Mouse (Mus musculus): ENCODE data around the gene Pitpna. TPM values are rescaled to one million over a fixed set of nuclear protein-coding genes. Genes with fewer than 3 reads are reported as not detected.

Pitpna gene
- polyA plus RNA-seq, 1 experiment from 2014 or later = 124 TPM

DNA sequence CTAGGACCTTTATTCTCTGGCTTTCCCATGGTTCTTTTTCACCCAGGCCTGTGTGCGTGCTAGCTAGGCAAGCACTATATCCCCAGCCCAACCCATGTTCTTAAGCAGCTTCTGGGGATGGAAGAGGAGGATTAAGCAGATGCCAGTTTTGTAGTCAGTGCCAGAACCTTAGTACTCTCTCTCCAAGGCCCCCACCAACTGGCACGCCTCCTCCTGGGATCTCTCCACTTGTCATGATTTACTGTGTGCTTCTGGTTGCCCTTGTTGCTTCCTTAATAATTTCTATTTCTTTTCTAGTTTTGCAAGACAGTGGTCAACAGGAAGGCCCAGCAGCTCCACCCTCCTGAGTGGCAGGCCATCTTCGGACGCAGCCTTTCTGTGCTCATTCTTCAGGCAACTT is 37.9 kb downstream of the Pitpna start:
- no peak overlapping the region for H3K4me3 ChIP-seq
- no peak overlapping the region for H3K9ac ChIP-seq
- H3K4me2 ChIP-seq = no peak overlapping the region
- peaks cover 66% of the 10 kb centered on the region for H3K36me3 ChIP-seq
- no peaks in the 10 kb centered on the region for H3K9me3 ChIP-seq
- no peak overlapping the region for H3K27ac ChIP-seq (replicated peaks)
- no peaks in the 10 kb centered on the region for H3K27me3 ChIP-seq
- peaks cover 7% of the 10 kb centered on the region for H3K4me1 ChIP-seq (replicated peaks)
- 92% methylated on average over 4 of the region's 4 CpGs for WGBS
- no peak for ATAC-seq (ENCODE audit: low FRiP score, low read depth)

DNA sequence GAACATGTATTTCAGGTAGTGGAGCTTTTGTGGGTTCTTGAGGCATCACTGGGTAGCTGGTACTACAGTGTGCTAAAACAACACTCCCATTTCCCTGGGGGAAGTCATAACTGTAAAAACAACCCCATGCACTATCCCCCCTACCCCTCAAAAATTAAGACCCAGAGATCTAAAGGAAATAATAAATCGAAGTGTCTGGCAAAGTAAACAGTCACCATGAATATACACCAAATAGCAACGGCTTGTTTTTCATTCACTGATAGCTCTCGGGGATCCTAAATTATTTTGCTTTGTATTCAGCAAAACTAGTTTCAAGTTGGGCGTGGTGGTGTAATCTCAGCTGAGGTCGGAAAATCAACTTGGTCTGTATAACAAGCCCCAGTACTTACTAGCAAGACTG is 42.2 kb downstream of the Pitpna start:
- peak overlapping the region; percentile 55 for H3K9ac ChIP-seq
- ATAC-seq (ENCODE audit: low FRiP score, low read depth) = no peak
- H3K9me3 ChIP-seq = no peaks in the 10 kb centered on the region
- WGBS = 17% methylated on average over 5 of the region's 5 CpGs
- H3K27ac ChIP-seq (replicated peaks) = peak overlapping the region; percentile 82
- peak overlapping the region; percentile 80 for H3K4me2 ChIP-seq
- H3K4me1 ChIP-seq (replicated peaks) = peaks cover 21% of the 10 kb centered on the region
- H3K36me3 ChIP-seq = peaks cover 38% of the 10 kb centered on the region
- no peaks in the 10 kb centered on the region for H3K27me3 ChIP-seq
- peak overlapping the region; percentile 63 for H3K4me3 ChIP-seq

DNA sequence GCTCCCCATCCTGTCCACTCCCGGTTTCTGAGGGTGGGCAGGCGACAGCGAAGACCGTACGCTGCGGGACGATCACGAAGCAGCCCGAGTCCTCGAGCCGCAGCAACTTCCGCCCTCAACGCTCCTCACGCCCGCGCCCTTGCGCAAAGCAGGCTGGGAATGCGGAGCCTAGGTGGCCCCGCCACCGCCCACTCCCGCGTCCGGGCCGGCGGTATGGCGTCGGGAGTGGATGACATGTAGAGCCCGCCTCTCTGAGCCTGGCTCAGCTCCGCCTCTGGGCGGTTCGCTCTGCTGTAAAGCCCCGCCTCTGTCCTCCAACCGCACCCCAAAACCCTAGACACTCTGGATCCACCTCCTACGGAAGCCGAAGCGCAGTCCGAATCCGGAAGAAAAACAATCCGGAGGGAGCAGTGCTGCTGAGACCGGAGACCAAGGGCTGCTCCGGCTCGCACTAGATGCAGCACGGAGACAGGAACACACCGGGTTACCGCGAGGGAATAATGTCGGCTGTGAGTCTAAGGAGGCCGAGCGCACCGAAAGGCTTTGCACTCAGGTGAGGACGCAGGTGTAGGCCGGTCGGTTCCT is 42.8 kb downstream of the Pitpna start, which contains the start of gene Inpp5k:
TSS of gene Inpp5k (plus strand) at position 344 of the 585 bp plus-strand sequence.
- WGBS = under 1% methylated on average over 53 of the region's 53 CpGs

DNA sequence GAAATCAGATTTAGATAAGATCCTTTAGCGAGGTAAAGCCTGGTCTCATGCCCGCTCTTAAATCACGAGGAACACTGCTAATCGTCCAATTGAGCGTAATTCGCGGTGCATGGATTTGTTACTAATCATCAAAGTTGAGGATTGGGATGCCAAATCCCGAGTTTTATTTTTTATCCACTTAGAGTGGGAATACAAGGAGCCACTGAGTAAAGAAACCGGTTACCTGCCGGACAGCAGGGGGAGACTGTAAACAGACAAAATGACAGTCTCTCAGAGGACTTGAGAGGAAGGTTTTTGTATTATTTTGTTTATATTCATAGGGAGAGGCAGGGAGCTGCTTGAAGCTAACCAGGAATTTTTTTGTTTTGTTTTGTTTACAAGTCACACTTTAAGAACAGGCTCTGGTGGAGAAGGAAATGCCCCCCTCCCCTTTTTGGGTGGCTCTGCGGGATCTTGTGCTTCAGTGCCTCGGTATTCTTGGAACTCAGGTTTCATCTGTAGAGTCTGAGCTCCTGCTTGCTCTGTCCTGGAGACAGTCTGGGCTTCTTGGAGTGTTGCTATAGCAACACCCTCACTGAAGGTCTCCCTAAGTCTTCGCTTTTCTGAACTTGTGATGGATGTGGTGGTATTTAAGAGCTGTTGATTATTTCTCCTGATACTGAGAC is 43.8 kb downstream of the Pitpna start:
- ATAC-seq (ENCODE audit: low FRiP score, low read depth) = no peak
- peaks cover 21% of the 10 kb centered on the region for H3K4me1 ChIP-seq (replicated peaks)
- peaks cover 24% of the 10 kb centered on the region for H3K36me3 ChIP-seq
- peak overlapping the region; percentile 63 for H3K4me3 ChIP-seq
- H3K27ac ChIP-seq (replicated peaks) = peak overlapping the region; percentile 82
- H3K9ac ChIP-seq = peak overlapping the region; percentile 55
- peak overlapping the region; percentile 80 for H3K4me2 ChIP-seq
- no peaks in the 10 kb centered on the region for H3K9me3 ChIP-seq
- 9% methylated on average over 13 of the region's 13 CpGs for WGBS
- no peaks in the 10 kb centered on the region for H3K27me3 ChIP-seq

More for the DNA sequence above, 42.8 kb downstream of the Pitpna start, which contains the start of gene Inpp5k:
- ATAC-seq (ENCODE audit: low FRiP score, low read depth) = peak; percentile 100
- peak within 1 kb of the TSS; percentile 80 for H3K4me2 ChIP-seq
- H3K27ac ChIP-seq (replicated peaks) = peak within 1 kb of the TSS; percentile 82
- H3K9me3 ChIP-seq = no peaks in the 10 kb centered on the region
- no peaks in the 10 kb centered on the region for H3K27me3 ChIP-seq
- H3K36me3 ChIP-seq = peaks cover 32% of the 10 kb centered on the region
- H3K4me3 ChIP-seq = peak within 1 kb of the TSS; percentile 63
- H3K4me1 ChIP-seq (replicated peaks) = peaks cover 21% of the 10 kb centered on the region
- peak within 1 kb of the TSS; percentile 55 for H3K9ac ChIP-seq

DNA sequence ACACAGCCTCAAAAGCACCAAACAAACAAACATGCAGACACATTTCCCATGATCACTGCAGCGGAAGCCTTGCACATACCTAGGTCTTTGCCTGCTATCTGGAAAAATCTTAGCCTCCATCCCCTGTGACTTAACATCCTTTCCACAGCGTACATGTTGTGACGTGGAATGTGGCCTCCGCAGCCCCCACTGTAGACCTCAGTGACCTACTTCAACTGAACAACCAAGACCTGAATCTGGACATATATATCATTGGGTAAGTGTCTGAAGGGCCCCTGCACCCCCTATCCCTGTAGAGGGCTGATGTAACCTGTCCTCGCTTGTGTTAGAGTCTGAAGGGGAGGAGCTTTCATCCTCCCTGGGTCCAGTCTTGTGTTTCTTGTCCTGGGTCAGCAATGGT is 45.0 kb downstream of the Pitpna start:
- peaks cover 21% of the 10 kb centered on the region for H3K4me1 ChIP-seq (replicated peaks)
- no peaks in the 10 kb centered on the region for H3K9me3 ChIP-seq
- H3K4me2 ChIP-seq = no peak overlapping the region
- H3K27me3 ChIP-seq = no peaks in the 10 kb centered on the region
- no peak overlapping the region for H3K4me3 ChIP-seq
- ATAC-seq (ENCODE audit: low FRiP score, low read depth) = no peak
- peaks cover 17% of the 10 kb centered on the region for H3K36me3 ChIP-seq
- no peak overlapping the region for H3K9ac ChIP-seq
- H3K27ac ChIP-seq (replicated peaks) = no peak overlapping the region
- WGBS = 93% methylated on average over 5 of the region's 5 CpGs

DNA sequence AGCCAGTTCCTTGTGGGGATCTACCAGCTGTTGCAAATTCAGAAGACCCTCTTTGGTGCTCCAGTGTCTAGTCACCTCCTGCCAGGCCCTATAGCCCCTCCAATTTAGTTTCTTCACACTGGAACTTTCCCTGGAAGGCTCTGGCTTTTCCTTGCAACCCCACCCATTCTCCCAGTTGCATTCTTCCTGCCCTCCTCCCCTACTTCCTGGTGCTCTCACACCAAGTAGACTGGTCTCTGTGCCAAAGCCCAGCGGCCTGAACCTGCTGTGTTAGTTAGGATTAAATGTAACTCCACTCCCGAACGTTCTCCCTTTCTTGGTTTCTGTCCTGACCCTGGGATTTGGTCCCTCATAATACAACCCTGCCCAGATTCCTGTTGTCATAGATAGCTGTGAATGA is 46.9 kb downstream of the Pitpna start:
- Histone ChIP-seq H3K4me2 (no peak overlapping the region), H3K4me3 (no peak overlapping the region), H3K27ac (replicated peaks) (no peak overlapping the region), H3K9ac (no peak overlapping the region), H3K36me3 (peaks cover 18% of the 10 kb centered on the region), H3K9me3 (no peaks in the 10 kb centered on the region), H3K4me1 (replicated peaks) (peaks cover 19% of the 10 kb centered on the region), H3K27me3 (no peaks in the 10 kb centered on the region)
- 81% methylated on average over 3 of the region's 3 CpGs for WGBS
- no peak for ATAC-seq (ENCODE audit: low FRiP score, low read depth)

DNA sequence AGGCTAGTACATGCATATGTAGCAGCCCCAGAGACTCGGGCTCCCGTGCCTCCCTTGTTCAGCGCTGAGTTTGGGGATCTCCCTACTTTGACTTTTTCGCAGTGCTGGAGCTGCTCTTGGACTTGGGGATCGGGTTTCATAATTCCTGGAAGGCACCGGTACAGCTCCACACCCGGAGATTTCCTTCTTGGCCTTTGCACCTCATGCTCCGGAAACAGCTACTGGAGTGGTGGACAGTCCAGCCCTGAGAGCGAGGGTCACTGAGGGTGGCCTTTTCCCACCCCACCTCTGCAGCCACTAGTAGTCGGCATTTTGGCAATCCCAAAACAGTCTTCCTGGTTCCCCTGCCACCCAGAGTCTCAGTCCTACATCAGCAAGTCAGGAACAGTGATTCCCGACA is 47.4 kb downstream of the Pitpna start:
- peaks cover 14% of the 10 kb centered on the region for H3K4me1 ChIP-seq (replicated peaks)
- peaks cover 18% of the 10 kb centered on the region for H3K36me3 ChIP-seq
- no peaks in the 10 kb centered on the region for H3K27me3 ChIP-seq
- H3K4me2 ChIP-seq = no peak overlapping the region
- WGBS = 83% methylated on average over 11 of the region's 11 CpGs
- no peak for ATAC-seq (ENCODE audit: low FRiP score, low read depth)
- H3K27ac ChIP-seq (replicated peaks) = no peak overlapping the region
- no peak overlapping the region for H3K4me3 ChIP-seq
- H3K9me3 ChIP-seq = no peaks in the 10 kb centered on the region
- no peak overlapping the region for H3K9ac ChIP-seq

DNA sequence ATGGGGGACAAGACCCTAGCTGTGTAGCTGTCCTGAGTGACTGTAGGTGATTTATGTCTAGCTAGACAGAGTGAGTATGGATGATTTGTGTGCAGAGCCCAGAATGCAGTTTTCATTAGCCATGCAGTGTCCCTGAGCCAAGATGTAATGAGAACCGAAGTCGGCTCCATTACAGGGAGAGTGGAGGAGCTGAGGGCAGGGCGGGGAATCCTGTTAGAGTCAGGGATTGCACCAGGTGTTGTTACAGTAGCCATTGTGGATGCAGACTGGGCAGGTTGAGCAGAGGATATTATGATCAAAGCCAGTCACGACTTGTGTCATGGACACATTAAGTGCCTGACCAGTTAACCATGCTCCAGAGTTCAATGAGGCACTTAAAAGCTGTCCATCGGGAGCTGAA is 55.4 kb downstream of the Pitpna start:
- Histone ChIP-seq H3K27me3 (no peaks in the 10 kb centered on the region), H3K9me3 (no peaks in the 10 kb centered on the region), H3K4me1 (replicated peaks) (peaks cover 17% of the 10 kb centered on the region), H3K4me2 (no peak overlapping the region), H3K27ac (replicated peaks) (no peak overlapping the region), H3K36me3 (0 out of 2 replicates have a peak, but pooled peaks cover 7% of the 10 kb centered on the region), H3K9ac (no peak overlapping the region), H3K4me3 (no peak overlapping the region)
- WGBS = 88% methylated on average over 5 of the region's 5 CpGs
- ATAC-seq (ENCODE audit: low FRiP score, low read depth) = no peak

DNA sequence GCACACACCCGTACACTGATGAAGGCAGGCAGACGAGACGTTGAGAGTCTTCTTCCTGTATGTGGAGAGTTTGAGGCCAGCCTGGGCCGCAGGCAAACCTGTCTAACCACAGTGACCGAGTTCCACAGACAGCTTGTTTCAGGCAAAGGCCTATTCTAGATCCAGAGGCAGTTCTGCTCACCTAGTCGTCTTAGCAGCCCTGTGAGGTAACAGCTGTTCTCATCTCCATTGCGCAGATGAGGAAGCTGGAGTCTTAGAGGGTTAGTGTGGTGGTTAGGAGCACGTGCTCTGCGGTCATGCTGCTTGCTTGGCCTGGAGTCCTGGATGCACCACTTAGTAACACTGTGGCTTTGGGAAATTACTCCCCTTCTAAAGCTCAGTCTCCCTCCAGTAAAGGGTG is 56.8 kb downstream of the Pitpna start:
- Histone ChIP-seq H3K4me3 (no peak overlapping the region), H3K4me2 (no peak overlapping the region), H3K27ac (replicated peaks) (no peak overlapping the region), H3K9me3 (no peaks in the 10 kb centered on the region), H3K4me1 (replicated peaks) (peaks cover 20% of the 10 kb centered on the region), H3K36me3 (0 out of 2 replicates have a peak, but pooled peaks cover 3% of the 10 kb centered on the region), H3K27me3 (no peaks in the 10 kb centered on the region), H3K9ac (no peak overlapping the region)
- no peak for ATAC-seq (ENCODE audit: low FRiP score, low read depth)
- 85% methylated on average over 9 of the region's 9 CpGs for WGBS

DNA sequence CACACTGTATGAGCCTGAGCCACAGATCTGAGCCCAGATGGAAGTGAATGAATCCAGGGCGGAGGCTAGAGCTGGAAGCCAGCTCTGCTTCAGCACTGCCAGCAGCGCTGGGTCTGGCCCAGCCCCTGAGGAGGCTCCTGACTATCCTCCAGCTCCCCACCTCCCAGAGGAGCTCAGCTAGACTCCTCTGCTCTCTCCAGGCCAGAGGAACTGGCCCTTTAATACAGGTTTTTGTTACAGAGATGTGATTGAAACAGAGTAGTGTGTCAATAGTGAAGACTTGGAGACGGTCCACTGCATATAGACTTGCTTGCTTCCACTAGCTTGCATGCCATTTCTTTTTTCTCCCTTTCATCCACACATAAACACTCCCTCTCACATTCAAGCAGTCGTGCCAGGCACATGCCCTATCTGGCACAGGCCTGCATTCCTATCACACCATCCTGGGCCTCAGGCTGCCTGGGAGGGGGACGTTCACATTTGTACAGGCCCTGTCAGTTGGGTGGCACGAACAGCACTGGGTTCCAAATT is 59.8 kb downstream of the Pitpna start:
- no peak overlapping the region for H3K27ac ChIP-seq (replicated peaks)

DNA sequence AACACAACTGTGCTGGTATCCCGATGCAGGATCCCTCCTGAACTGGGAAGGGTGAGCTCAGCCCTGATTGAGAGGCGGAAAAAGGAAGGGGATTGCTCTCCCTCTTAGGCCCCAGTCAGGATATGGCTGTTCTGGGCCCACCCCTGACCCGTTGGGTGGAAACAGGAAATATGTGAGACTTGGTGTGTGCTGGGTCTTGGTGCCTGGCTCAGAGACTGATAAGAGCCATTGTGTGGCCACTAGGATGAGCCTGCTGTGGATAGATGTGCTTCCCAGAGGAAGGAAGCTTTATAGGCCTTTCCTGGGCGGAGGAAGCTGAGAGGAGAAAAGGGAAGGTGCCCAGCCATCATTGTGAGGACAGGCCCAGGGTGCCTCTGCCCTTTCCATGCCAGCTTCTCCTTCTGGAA is 61.3 kb downstream of the Pitpna start:
- Histone ChIP-seq H3K4me1 (replicated peaks) (peaks cover 46% of the 10 kb centered on the region), H3K4me3 (no peak overlapping the region), H3K9ac (no peak overlapping the region), H3K36me3 (0 out of 2 replicates have a peak, but pooled peaks cover 3% of the 10 kb centered on the region), H3K9me3 (no peaks in the 10 kb centered on the region), H3K27ac (replicated peaks) (0 out of 2 replicates have a peak overlapping the region, but pooled peaks have one; percentile 23), H3K4me2 (no peak overlapping the region), H3K27me3 (peaks cover 12% of the 10 kb centered on the region)
- WGBS = 87% methylated on average over 4 of the region's 4 CpGs
- no peak for ATAC-seq (ENCODE audit: low FRiP score, low read depth)

More for the DNA sequence above, 59.8 kb downstream of the Pitpna start:
- Histone ChIP-seq H3K9ac (no peak overlapping the region), H3K4me2 (no peak overlapping the region), H3K27me3 (no peaks in the 10 kb centered on the region), H3K4me3 (no peak overlapping the region), H3K4me1 (replicated peaks) (peaks cover 37% of the 10 kb centered on the region), H3K36me3 (0 out of 2 replicates have a peak, but pooled peaks cover 3% of the 10 kb centered on the region), H3K9me3 (no peaks in the 10 kb centered on the region)
- 59% methylated on average over 6 of the region's 6 CpGs for WGBS
- peak; percentile 74 for ATAC-seq (ENCODE audit: low FRiP score, low read depth)

DNA sequence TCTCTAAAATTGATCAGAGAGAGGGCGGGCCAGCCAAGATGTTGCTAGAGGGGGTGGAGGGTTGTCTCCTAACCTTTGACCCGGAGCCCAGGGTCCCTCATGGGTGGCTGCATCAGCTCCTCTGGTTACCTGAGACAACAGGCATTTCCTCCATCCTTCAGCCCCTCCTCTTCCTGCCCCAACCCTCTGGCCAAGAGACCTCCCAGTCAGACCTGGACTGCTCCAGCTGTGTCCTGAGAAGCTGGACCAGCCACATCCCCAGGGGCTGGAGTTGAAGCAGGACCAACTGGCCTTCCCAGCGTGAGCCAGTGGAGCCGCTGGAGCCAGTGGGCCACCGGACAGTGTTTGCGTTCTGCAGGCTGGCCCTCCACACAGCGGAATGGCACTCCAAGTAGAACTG is 62.4 kb downstream of the Pitpna start, which contains the start of gene Myo1c:
TSS of gene Myo1c (plus strand) at position 194 of the 400 bp plus-strand sequence.
- 0 out of 2 replicates have a peak within 1 kb of the TSS, but pooled peaks have one; percentile 60 for H3K27ac ChIP-seq (replicated peaks)
- WGBS = 73% methylated on average over 7 of the region's 7 CpGs
- H3K4me2 ChIP-seq = peak within 1 kb of the TSS; percentile 90
- no peaks in the 10 kb centered on the region for H3K9me3 ChIP-seq
- no peaks in the 10 kb centered on the region for H3K36me3 ChIP-seq
- ATAC-seq (ENCODE audit: low FRiP score, low read depth) = no peak
- peaks cover 57% of the 10 kb centered on the region for H3K4me1 ChIP-seq (replicated peaks)
- peak within 1 kb of the TSS; percentile 59 for H3K4me3 ChIP-seq
- H3K27me3 ChIP-seq = peaks cover 23% of the 10 kb centered on the region
- peak within 1 kb of the TSS; percentile 66 for H3K9ac ChIP-seq

All from hindbrain, embryonic 15.5 days (tissue).